Mouse (Mus musculus): ENCODE measurements around the gene Ifnlr1.

DNA sequence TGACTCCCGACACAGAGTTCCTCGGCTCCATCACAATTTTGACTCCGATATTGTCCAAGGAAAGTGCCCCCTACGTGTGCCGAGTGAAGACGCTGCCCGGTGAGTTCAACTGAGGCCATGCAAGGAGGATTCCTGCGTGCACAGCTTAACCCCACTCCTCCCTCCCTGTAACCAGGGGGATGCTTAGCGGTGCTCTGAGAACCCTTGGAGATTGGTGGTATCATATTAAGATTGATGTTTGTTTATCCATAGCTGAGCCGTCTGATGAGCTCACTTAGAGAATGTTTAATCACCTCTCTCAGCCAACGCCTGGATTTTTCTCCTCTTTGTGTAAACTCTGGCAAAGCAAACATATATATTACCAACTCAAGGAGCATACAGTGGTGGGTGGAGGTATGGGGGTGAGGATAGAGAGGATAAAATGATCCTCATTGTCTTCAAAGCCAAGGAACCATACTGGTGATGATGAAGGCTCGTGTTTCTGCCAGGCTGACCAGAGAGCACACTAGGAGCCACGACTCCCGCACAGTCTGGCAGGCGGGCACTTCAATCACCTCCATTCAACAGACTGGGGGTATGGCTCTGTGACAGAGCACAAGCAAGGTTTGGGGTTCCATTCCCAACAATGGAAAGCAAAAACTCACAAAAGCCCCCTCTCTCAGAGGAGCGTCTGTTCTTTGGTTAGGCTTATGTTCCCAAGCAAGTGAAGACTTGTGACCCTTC lies 58.8 kb downstream of the Ifnlr1 start:
- TF ChIP-seq CTCF (IDR thresholded peaks at IDR 0.05) (no peak), EP300 (IDR thresholded peaks at IDR 0.05) (no peak)
